Mouse (Mus musculus): ENCODE data around the gene Wdr90. TPM values are rescaled to one million over a fixed set of nuclear protein-coding genes. Genes with fewer than 3 reads are reported as not detected.
"Not testable (repeated sequence)": the region's sequence is repeated elsewhere in the genome, so short reads cannot be mapped to it uniquely, and the experiment has no call there.

Gene Wdr90
- polyA plus RNA-seq, 2 experiments from 2014 or later, result 3.4 to 6.8 TPM

GRCm38 (mm10) chr17:25877025-25877424 is 15.7 kb upstream of the Wdr90 start:
- no peak for ATAC-seq

GRCm38 (mm10) chr17:25876347-25876915 is 15.1 kb upstream of the Wdr90 start:
- no peak for ATAC-seq

GRCm38 (mm10) chr17:25875171-25876136 is 14.2 kb upstream of the Wdr90 start:
- peak; percentile 84 for ATAC-seq

GRCm38 (mm10) chr17:25874721-25875170 is 13.4 kb upstream of the Wdr90 start, which contains the start of gene Mettl26:
Gene Mettl26, plus strand, starts transcription at chr17:25875074.
- peak; percentile 79 for ATAC-seq

GRCm38 (mm10) chr17:25874148-25874720 is 12.9 kb upstream of the Wdr90 start:
- ATAC-seq, result no peak

- no peak for ATAC-seq
Measured at GRCm38 (mm10) chr17:25873405-25874147, 12.3 kb upstream of the Wdr90 start.

GRCm38 (mm10) chr17:25872676-25873075 is 11.4 kb upstream of the Wdr90 start:
- no peak for ATAC-seq

- ATAC-seq, result not testable (repeated sequence)
Measured at GRCm38 (mm10) chr17:25871566-25871965, 10.3 kb upstream of the Wdr90 start.

GRCm38 (mm10) chr17:25869954-25870353 is 8.7 kb upstream of the Wdr90 start:
- no peak for ATAC-seq

GRCm38 (mm10) chr17:25869498-25869897 is 8.2 kb upstream of the Wdr90 start:
- no peak for ATAC-seq

- ATAC-seq, result peak; percentile 80
Measured at GRCm38 (mm10) chr17:25868601-25869191, 7.4 kb upstream of the Wdr90 start, which contains the start of gene Mcrip2. Gene Mcrip2, minus strand, starts transcription at chr17:25868764.

GRCm38 (mm10) chr17:25867836-25868600 is 6.7 kb upstream of the Wdr90 start:
- peak; percentile 22 for ATAC-seq

GRCm38 (mm10) chr17:25867509-25867835 is 6.2 kb upstream of the Wdr90 start:
- peak; percentile 38 for ATAC-seq

GRCm38 (mm10) chr17:25866172-25866571 is 4.9 kb upstream of the Wdr90 start:
- no peak for ATAC-seq

- no peak for ATAC-seq
Measured at GRCm38 (mm10) chr17:25865288-25865687, 4.0 kb upstream of the Wdr90 start.

GRCm38 (mm10) chr17:25864311-25864710 is 3.0 kb upstream of the Wdr90 start:
- no peak for ATAC-seq

- no peak for ATAC-seq
Measured at GRCm38 (mm10) chr17:25863681-25864080, 2.4 kb upstream of the Wdr90 start.

GRCm38 (mm10) chr17:25861704-25862612 is 657 bp upstream of the Wdr90 start:
- peak; percentile 9 for ATAC-seq

- no peak for ATAC-seq
Measured at GRCm38 (mm10) chr17:25860229-25860628, 1.1 kb downstream of the Wdr90 start.

- peak; percentile 99 for ATAC-seq
Measured at GRCm38 (mm10) chr17:25844396-25844901, 16.9 kb downstream of the Wdr90 start, which contains the start of gene Rhot2. Gene Rhot2, minus strand, starts transcription at chr17:25844851.

Data from CD4-positive, CD25-positive, alpha-beta regulatory T cell, adult 4 months (primary cell).